Mouse (Mus musculus) lung, postnatal 0 days (tissue): Measurements from ENCODE around the gene 6030468B19Rik. TPM values are rescaled to one million over a fixed set of nuclear protein-coding genes. Genes with fewer than 3 reads are reported as not detected.

Experiments used
- ATAC-seq: fragments of 200-750 bp; cut with Nextera tagmentation; 2 replicates; pipeline ENCODE4 v1.8.0; 2017; ENCODE audit warnings: moderate library complexity
- DNase-seq: peaks from one replicate; pipeline ENCODE4 v3.0.0-alpha.2; 2016; ENCODE audit warnings: low spot score
- H3K27ac ChIP-seq: fragments of 300-500 bp; sonication (generic); 2 replicates; pipeline ENCODE4 v1.5.1; 2014; ENCODE audit warnings: antibody characterized with exemption, mild to moderate bottlenecking, low read length, mixed read lengths
- H3K27me3 ChIP-seq: fragments of 300-500 bp; sonication (generic); replicated peaks from 2 replicates; pipeline ENCODE4 v1.6.1; 2014; ENCODE audit warnings: low read length, mixed read lengths; ENCODE audit not compliant: insufficient read depth
- H3K36me3 ChIP-seq: fragments of 300-500 bp; sonication (generic); 2 replicates; pipeline ENCODE4 v1.6.1; 2014; ENCODE audit warnings: low read length, mixed read lengths; ENCODE audit not compliant: insufficient read depth
- H3K4me1 ChIP-seq: fragments of 300-500 bp; sonication (generic); 2 replicates; pipeline ENCODE4 v1.6.1; 2014; ENCODE audit warnings: antibody characterized with exemption, low read depth, low read length, mixed read lengths; ENCODE audit not compliant: insufficient read depth
- H3K4me2 ChIP-seq: fragments of 300-500 bp; sonication (generic); replicated peaks from 2 replicates; pipeline ENCODE4 v1.6.1; 2014; ENCODE audit warnings: low read depth, mild to moderate bottlenecking, low read length, moderate library complexity, mixed read lengths
- H3K4me3 ChIP-seq: fragments of 300-500 bp; sonication (generic); 2 replicates; pipeline ENCODE4 v1.5.1; 2014; ENCODE audit warnings: low read depth, low read length
- H3K9ac ChIP-seq: fragments of 300-500 bp; sonication (generic); replicated peaks from 2 replicates; pipeline ENCODE4 v1.6.1; 2014; ENCODE audit warnings: low read depth, mild to moderate bottlenecking
- H3K9me3 ChIP-seq: fragments of 300-500 bp; sonication (generic); 2 replicates; pipeline ENCODE4 v1.6.1; 2016; ENCODE audit warnings: low read length, mixed read lengths
- CTCF ChIP-seq: IDR thresholded peaks from 2 replicates; pipeline ENCODE4 v1.5.1; 2016; ENCODE audit warnings: antibody characterized with exemption, mild to moderate bottlenecking
- EP300 ChIP-seq: IDR thresholded peaks from 2 replicates; pipeline ENCODE4 v1.6.1; 2016; ENCODE audit warnings: antibody characterized with exemption, mild to moderate bottlenecking, control low read depth
- WGBS: fragments of 180-500 bp; shearing (Covaris S2); extraction: QIAGEN DNeasy Blood & Tissue Kit; methylation state at CpG from one replicate; pipeline ENCODE4 v1.1.7; 2014; 5-methylcytosine and 5-hydroxymethylcytosine counted together
- polyA plus RNA-seq: library from polyadenylated mRNA; unstranded; fragments of >200 nt; fragmentation: Nextera tagmentation; extraction: Ambion mirVana; gene quantifications from 2 replicates; pipeline ENCODE4 v1.2.1, GENCODE M21; 2015

6030468B19Rik gene
- polyA plus RNA-seq, 1 experiment from 2014 or later = not detected

DNA sequence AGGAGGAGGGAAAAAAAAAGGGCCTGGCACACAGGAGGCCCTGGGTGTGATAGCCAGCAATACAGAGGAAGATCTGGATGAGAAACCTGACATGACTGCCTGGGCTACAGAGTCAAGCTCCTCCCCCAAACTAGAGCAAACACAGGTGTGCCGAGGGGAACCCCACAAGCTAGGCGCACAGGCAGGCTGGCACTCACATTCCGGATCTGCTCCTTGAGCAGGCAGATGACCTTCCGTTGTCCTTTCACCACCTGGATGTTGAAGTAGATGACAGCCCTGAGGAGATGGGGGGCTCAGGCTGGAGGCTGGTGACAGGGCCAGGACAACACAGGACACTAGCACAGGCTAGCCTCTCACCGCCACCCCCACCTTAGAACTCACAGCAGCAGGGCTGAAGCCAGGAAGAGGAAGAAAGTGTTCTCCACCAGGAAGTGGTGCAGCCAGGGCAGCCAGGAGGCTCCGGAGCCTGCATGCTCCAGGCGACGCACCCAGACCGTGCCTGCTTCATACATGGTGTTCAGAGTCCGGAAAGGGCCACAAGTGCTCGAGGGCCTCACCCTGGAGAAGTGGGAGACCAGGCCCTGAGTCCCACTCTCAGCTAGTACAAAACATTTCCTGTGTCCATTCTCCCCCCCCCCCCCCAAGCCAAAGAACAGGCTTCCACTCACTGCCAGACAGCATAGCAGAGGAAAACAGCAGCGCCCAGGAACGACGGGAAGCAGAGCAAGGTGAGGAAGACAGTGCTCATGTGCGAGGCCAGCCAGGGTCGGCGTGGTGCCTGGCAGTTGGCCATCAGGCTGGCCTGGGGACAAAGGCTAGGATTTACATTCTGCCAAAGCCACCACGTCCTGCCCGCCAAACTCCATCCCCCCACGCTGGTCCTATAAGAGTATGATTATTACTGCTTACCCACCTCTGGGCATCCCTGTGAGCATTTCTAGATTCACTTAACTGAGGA is 28.5 kb upstream of the 6030468B19Rik start:
- Histone ChIP-seq H3K4me2 (no peak overlapping the region), H3K9ac (no peak overlapping the region), H3K4me1 (no peaks in the 10 kb centered on the region), H3K27me3 (no peaks in the 10 kb centered on the region), H3K36me3 (peaks cover 11% of the 10 kb centered on the region; the same call in 1 of the 2 replicates), H3K27ac (no peak overlapping the region), H3K4me3 (no peak overlapping the region), H3K9me3 (no peaks in the 10 kb centered on the region)
- DNase-seq = no peak
- TF ChIP-seq CTCF (no peak), EP300 (no peak)
- WGBS = 50% methylated on average over 20 of the region's 20 CpGs
- peak; percentile 43 for ATAC-seq

GRCm38 (mm10) chr11:117769683-117770047 is 27.8 kb upstream of the 6030468B19Rik start:
- Histone ChIP-seq H3K9ac (no peak overlapping the region), H3K27ac (no peak overlapping the region), H3K36me3 (peaks cover 11% of the 10 kb centered on the region; the same call in 1 of the 2 replicates), H3K4me3 (no peak overlapping the region), H3K4me1 (no peaks in the 10 kb centered on the region), H3K27me3 (no peaks in the 10 kb centered on the region), H3K9me3 (no peaks in the 10 kb centered on the region), H3K4me2 (no peak overlapping the region)
- DNase-seq (no peak), ATAC-seq (no peak)
- TF ChIP-seq EP300 = no peak
- no peak for TF ChIP-seq CTCF
- WGBS = 78% methylated on average over 7 of the region's 7 CpGs

DNA sequence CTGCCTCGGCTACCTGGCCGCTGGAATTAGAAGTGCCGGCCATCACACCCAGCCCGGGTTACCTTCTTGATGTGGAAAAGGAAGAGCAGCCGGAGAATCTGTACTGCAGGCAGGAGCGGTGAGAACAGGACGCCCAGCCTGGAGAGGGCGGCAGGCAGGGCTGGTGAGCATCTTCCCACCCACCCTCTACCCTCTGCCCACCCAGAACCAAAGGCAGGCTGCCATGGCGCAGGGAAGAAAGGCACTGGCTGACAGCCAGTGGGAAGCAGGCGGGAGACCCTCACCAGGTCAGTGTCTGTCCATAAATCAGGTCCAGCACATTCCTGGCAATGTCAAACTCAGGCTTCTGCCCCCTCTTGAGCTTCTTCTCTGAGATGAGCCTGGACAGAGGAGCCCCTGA is 27.1 kb upstream of the 6030468B19Rik start:
- no peak overlapping the region for H3K27ac ChIP-seq
- no peak overlapping the region for H3K4me2 ChIP-seq
- WGBS = 75% methylated on average over 10 of the region's 10 CpGs
- H3K36me3 ChIP-seq = peaks cover 7% of the 10 kb centered on the region; the same call in 1 of the 2 replicates
- no peak for ATAC-seq
- H3K27me3 ChIP-seq = no peaks in the 10 kb centered on the region
- no peak for DNase-seq
- no peak overlapping the region for H3K9ac ChIP-seq
- no peaks in the 10 kb centered on the region for H3K9me3 ChIP-seq
- H3K4me3 ChIP-seq = no peak overlapping the region
- TF ChIP-seq CTCF (no peak), EP300 (no peak)
- no peaks in the 10 kb centered on the region for H3K4me1 ChIP-seq

DNA sequence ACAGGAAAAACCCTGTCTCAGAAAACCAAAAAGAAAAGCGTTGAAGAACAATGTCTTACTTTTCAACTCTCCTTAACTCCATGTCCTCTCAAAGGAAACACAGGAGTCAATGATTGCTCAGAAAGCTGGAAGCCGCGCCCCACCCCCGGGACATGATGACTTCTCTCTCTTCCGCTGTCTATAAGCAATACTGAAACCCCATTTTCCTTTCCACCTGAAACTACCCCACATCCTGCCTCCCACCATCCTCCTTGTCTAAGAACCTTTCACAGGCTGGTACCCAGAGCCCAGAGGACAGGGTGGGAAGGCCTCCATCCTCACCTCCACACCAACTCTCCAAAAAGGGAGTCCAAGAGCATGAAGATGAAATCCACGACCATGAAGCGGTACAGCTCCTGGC is 25.1 kb upstream of the 6030468B19Rik start:
- ATAC-seq = no peak

DNA sequence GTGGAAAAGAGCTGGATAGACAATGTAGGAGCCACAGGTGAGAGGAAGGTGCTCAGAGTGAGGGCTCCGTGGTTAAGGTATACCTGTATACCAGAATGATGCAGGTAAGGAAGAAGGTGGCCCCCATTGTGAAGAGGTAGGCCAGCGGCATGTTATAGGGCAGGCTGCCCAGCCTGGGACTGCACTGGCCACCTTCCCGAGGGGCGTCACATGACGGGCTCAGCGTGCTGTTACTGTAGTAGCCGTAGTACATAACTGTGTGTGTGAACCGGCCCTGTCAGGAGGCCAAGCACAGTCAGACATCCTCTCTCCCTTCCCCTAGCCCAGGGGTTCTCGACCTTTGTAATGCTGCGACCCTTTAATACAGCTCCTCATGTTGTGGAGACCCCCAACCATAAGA is 22.5 kb upstream of the 6030468B19Rik start:
- Histone ChIP-seq H3K9ac (no peak overlapping the region), H3K9me3 (no peaks in the 10 kb centered on the region), H3K36me3 (peaks cover 4% of the 10 kb centered on the region; the same call in 1 of the 2 replicates), H3K4me3 (no peak overlapping the region), H3K4me2 (no peak overlapping the region), H3K4me1 (peaks cover 10% of the 10 kb centered on the region; the same call in 1 of the 2 replicates), H3K27ac (no peak overlapping the region), H3K27me3 (no peaks in the 10 kb centered on the region)
- 89% methylated on average over 10 of the region's 10 CpGs for WGBS
- no peak for DNase-seq
- ATAC-seq = no peak
- TF ChIP-seq EP300 (no peak), CTCF (no peak)

More for the DNA sequence above, 25.1 kb upstream of the 6030468B19Rik start:
- Histone ChIP-seq H3K27ac (no peak overlapping the region), H3K4me2 (no peak overlapping the region), H3K27me3 (no peaks in the 10 kb centered on the region), H3K9me3 (no peaks in the 10 kb centered on the region), H3K36me3 (peaks cover 5% of the 10 kb centered on the region; the same call in 1 of the 2 replicates), H3K4me3 (no peak overlapping the region), H3K4me1 (no peaks in the 10 kb centered on the region), H3K9ac (no peak overlapping the region)
- TF ChIP-seq EP300 (no peak), CTCF (no peak)
- DNase-seq = no peak
- WGBS = 93% methylated on average over 7 of the region's 7 CpGs

- no peak overlapping the region for H3K27ac ChIP-seq
- no peak overlapping the region for H3K4me2 ChIP-seq
- peaks cover 10% of the 10 kb centered on the region; the same call in 1 of the 2 replicates for H3K4me1 ChIP-seq
- 88% methylated on average over 13 of the region's 13 CpGs for WGBS
- no peak overlapping the region for H3K4me3 ChIP-seq
- H3K36me3 ChIP-seq = peaks cover 4% of the 10 kb centered on the region; the same call in 1 of the 2 replicates
- no peak for TF ChIP-seq EP300
- no peak for TF ChIP-seq CTCF
- H3K9me3 ChIP-seq = no peaks in the 10 kb centered on the region
- H3K27me3 ChIP-seq = no peaks in the 10 kb centered on the region
- no peak overlapping the region for H3K9ac ChIP-seq
- no peak for DNase-seq
- no peak for ATAC-seq
Observed at GRCm38 (mm10) chr11:117775540-117775939, 21.9 kb upstream of the 6030468B19Rik start.
